Mouse (Mus musculus): ENCODE results near the gene Cdk11b. TPM values are rescaled to one million over a fixed set of nuclear protein-coding genes. Genes with fewer than 3 reads are reported as not detected.
A peak's percentile ranks its signal among the peaks of the same experiment; 100 is the strongest.
"Not testable (repeated sequence)": the region's sequence is repeated elsewhere in the genome, so short reads cannot be mapped to it uniquely, and the experiment has no call there.

Gene Cdk11b
- polyA plus RNA-seq, 1 experiment from 2014 or later: 53.4 TPM

GRCm38 (mm10) chr4:155653451-155654182 is 29.0 kb downstream of the Cdk11b start:
- Histone ChIP-seq H3K36me3 (peaks cover 65% of the 10 kb centered on the region), H3K27me3 (replicated peaks) (peaks cover 73% of the 10 kb centered on the region), H3K9me3 (replicated peaks) (no peaks in the 10 kb centered on the region), H3K4me2 (peak overlapping the region; percentile 59), H3K4me3 (replicated peaks) (peak overlapping the region; percentile 33), H3K9ac (replicated peaks) (peak overlapping the region; percentile 29), H3K27ac (replicated peaks) (no peak overlapping the region), H3K4me1 (peaks cover 31% of the 10 kb centered on the region)
- no peak; the same call in 1 of the 2 replicates for ATAC-seq (ENCODE audit: low FRiP score)
- WGBS: 3% methylated on average over 31 of the region's 31 CpGs

DNA sequence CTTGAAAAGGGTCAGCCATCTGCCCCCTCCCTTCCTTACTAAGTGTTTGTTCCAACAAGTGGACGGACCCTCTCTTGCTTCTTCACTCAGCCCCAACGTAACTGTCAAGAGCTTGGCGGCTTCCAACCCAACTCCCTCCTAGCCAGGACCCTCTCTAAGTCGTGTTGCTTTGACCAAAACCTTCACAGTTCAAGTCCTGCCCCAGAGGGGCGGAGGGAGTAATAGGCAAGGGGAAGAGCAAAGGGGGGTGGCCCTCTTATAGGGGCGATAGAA is 29.5 kb downstream of the Cdk11b start:
- peaks cover 31% of the 10 kb centered on the region for H3K4me1 ChIP-seq
- no peak overlapping the region for H3K9ac ChIP-seq (replicated peaks)
- 7% methylated on average over 6 of the region's 6 CpGs for WGBS
- peaks cover 65% of the 10 kb centered on the region for H3K36me3 ChIP-seq
- H3K4me2 ChIP-seq: peak overlapping the region; percentile 59
- H3K4me3 ChIP-seq (replicated peaks): peak overlapping the region; percentile 33
- H3K27me3 ChIP-seq (replicated peaks): peaks cover 73% of the 10 kb centered on the region
- no peak for ATAC-seq (ENCODE audit: low FRiP score)
- H3K9me3 ChIP-seq (replicated peaks): no peaks in the 10 kb centered on the region
- H3K27ac ChIP-seq (replicated peaks): no peak overlapping the region

GRCm38 (mm10) chr4:155654456-155655298 is 30.0 kb downstream of the Cdk11b start:
- no peak for ATAC-seq (ENCODE audit: low FRiP score)
- H3K4me2 ChIP-seq: peak overlapping the region; percentile 59
- H3K9me3 ChIP-seq (replicated peaks): no peaks in the 10 kb centered on the region
- H3K27me3 ChIP-seq (replicated peaks): peaks cover 73% of the 10 kb centered on the region
- peak overlapping the region; percentile 33 for H3K4me3 ChIP-seq (replicated peaks)
- H3K27ac ChIP-seq (replicated peaks): no peak overlapping the region
- peaks cover 65% of the 10 kb centered on the region for H3K36me3 ChIP-seq
- H3K9ac ChIP-seq (replicated peaks): no peak overlapping the region; the same call in 1 of the 2 replicates
- WGBS: 4% methylated on average over 51 of the region's 52 CpGs
- peaks cover 31% of the 10 kb centered on the region for H3K4me1 ChIP-seq

- no peak overlapping the region for H3K4me2 ChIP-seq
- H3K4me3 ChIP-seq (replicated peaks): no peak overlapping the region
- no peaks in the 10 kb centered on the region for H3K9me3 ChIP-seq (replicated peaks)
- H3K4me1 ChIP-seq: peaks cover 31% of the 10 kb centered on the region
- no peak overlapping the region for H3K27ac ChIP-seq (replicated peaks)
- H3K9ac ChIP-seq (replicated peaks): no peak overlapping the region
- ATAC-seq (ENCODE audit: low FRiP score): no peak
- 93% methylated on average over 13 of the region's 13 CpGs for WGBS
- peaks cover 59% of the 10 kb centered on the region for H3K27me3 ChIP-seq (replicated peaks)
- H3K36me3 ChIP-seq: peaks cover 59% of the 10 kb centered on the region
Measured at GRCm38 (mm10) chr4:155656214-155656751, 31.6 kb downstream of the Cdk11b start.

DNA sequence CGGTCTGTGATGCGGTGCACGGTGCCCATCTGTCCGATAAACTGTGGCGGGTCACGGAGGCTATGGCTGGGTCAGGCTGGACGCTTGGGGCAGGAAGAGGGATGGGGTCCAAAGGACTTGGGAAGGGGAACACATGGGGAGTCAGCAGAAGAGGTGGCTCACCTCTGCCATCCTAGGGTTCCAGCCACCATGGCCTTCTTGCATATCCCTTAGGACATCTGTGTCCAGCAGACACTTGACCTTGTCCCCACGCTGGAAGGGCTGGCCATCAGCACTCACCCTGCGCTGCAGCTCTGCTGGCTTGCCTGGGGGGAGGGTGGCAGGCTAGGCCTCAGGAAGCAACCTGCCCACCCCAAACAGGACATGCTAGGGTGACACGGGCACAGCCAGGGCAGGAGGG is 34.3 kb downstream of the Cdk11b start:
- no peaks in the 10 kb centered on the region for H3K9me3 ChIP-seq (replicated peaks)
- H3K27ac ChIP-seq (replicated peaks): no peak overlapping the region
- peaks cover 32% of the 10 kb centered on the region for H3K27me3 ChIP-seq (replicated peaks)
- H3K9ac ChIP-seq (replicated peaks): no peak overlapping the region
- WGBS: 97% methylated on average over 9 of the region's 10 CpGs
- no peak for ATAC-seq (ENCODE audit: low FRiP score)
- no peak overlapping the region for H3K4me3 ChIP-seq (replicated peaks)
- peaks cover 72% of the 10 kb centered on the region for H3K36me3 ChIP-seq
- no peak overlapping the region for H3K4me2 ChIP-seq
- peaks cover 15% of the 10 kb centered on the region for H3K4me1 ChIP-seq

DNA sequence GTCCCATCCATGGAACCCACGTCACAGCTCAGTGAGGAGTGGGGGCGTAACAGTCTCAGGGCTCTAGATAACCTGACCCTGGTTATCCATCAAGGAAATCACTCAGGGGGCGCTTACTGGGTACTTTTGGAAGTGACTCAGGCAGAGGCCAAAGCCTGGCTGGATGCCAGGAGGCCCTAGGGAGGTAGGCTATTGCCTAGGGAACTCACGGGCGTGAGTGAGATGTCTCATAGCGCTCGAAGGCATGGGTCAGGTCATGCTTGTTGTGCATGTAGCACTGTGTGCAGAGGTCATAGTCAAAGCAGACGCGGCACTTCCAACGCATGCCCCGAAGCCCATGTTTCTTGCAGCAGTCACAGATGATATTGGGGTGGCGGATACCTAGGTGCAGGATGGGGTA is 36.0 kb downstream of the Cdk11b start:
- no peaks in the 10 kb centered on the region for H3K9me3 ChIP-seq (replicated peaks)
- H3K27me3 ChIP-seq (replicated peaks): peaks cover 15% of the 10 kb centered on the region
- H3K36me3 ChIP-seq: peaks cover 74% of the 10 kb centered on the region
- ATAC-seq (ENCODE audit: low FRiP score): no peak
- H3K4me1 ChIP-seq: no peaks in the 10 kb centered on the region
- no peak overlapping the region for H3K27ac ChIP-seq (replicated peaks)
- WGBS: 75% methylated on average over 12 of the region's 12 CpGs
- no peak overlapping the region for H3K9ac ChIP-seq (replicated peaks)
- H3K4me3 ChIP-seq (replicated peaks): no peak overlapping the region
- H3K4me2 ChIP-seq: no peak overlapping the region

DNA sequence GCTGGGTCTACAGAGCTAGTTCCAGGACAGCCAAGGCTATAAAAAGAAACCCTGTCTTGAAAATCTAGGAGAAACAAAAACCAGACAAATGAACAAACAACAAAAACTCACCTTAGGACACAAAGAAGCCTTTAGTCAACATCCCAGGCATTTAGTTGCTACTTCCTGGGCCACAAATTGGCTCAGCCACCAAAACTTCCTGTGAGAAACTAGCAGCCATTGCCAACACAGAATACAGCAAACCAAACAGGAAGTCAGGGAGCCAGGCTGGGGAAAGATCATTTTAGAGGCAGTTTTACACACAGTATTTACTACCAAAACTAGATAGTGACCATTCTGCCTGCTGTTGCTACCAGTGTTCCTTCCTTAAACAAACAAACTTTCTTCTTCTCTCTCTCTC is 42.2 kb downstream of the Cdk11b start:
- ATAC-seq (ENCODE audit: low FRiP score): no peak
- H3K27me3 ChIP-seq (replicated peaks): no peaks in the 10 kb centered on the region
- no peak overlapping the region for H3K4me3 ChIP-seq (replicated peaks)
- peaks cover 20% of the 10 kb centered on the region for H3K4me1 ChIP-seq
- H3K27ac ChIP-seq (replicated peaks): no peak overlapping the region
- no peak overlapping the region for H3K4me2 ChIP-seq
- H3K36me3 ChIP-seq: peaks cover 26% of the 10 kb centered on the region
- no peak overlapping the region for H3K9ac ChIP-seq (replicated peaks)
- no peaks in the 10 kb centered on the region for H3K9me3 ChIP-seq (replicated peaks)

DNA sequence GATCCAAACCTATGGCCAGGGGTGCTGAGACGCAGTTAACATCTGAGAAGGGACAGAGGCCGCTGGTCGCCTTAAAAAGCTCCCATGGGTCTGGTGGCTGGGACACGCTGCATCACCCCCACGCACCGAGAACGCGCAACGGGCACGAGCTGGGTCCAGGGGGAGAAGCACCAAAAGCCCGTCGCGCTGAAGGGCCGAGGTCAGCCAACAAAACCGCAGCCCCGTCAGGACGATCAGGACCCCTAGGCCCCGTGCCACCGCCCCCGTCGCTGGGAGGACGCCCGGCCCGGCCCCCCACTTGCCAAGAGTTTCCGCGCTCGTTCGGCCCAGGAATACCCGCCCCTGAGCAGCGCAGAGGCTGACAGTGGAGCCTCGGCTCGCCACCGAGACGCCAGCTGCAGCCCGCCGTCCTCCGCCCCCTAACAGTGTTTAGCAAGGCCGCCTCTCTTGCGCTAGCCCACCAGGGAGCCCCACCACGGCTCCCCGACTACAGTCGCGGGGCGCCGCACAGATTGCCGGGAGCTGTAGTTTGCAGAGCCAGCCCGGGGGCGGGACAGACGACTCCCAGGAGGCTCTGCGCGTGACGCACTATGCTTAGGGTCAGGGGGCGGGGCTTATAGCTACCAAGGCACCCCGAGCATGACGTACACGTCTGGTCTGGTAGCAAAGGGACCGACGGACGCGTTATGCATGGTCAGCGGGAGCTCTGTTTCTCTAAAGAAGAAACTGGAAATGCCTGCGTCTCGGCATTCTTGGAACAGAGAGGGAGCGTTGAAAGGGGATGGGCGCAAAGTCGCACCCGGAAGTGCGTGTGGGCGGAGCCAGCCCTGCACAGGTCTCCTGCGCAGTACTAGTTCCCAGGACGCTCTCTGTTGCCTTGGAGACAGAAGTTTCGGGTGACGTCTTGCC is 44.3 kb downstream of the Cdk11b start, which contains the start of gene Mib2:
TSS of gene Mib2 (minus strand) at position 510 of the 909 bp plus-strand sequence.
- Histone ChIP-seq H3K9ac (replicated peaks) (peak within 1 kb of the TSS; percentile 92), H3K27ac (replicated peaks) (peak within 1 kb of the TSS; percentile 90), H3K36me3 (peaks cover 15% of the 10 kb centered on the region), H3K4me3 (replicated peaks) (peak within 1 kb of the TSS; percentile 96), H3K27me3 (replicated peaks) (peaks cover 2% of the 10 kb centered on the region; the same call in 1 of the 2 replicates), H3K4me2 (peak within 1 kb of the TSS; percentile 87), H3K4me1 (peaks cover 20% of the 10 kb centered on the region), H3K9me3 (replicated peaks) (no peaks in the 10 kb centered on the region)
- under 1% methylated on average over 67 of the region's 73 CpGs for WGBS
- peak; percentile 99 for ATAC-seq (ENCODE audit: low FRiP score)

GRCm38 (mm10) chr4:155669598-155670075 is 45.0 kb downstream of the Cdk11b start:
- Histone ChIP-seq H3K9me3 (replicated peaks) (no peaks in the 10 kb centered on the region), H3K4me3 (replicated peaks) (peak overlapping the region; percentile 96), H3K9ac (replicated peaks) (peak overlapping the region; percentile 29; the same call in 1 of the 2 replicates), H3K36me3 (peaks cover 11% of the 10 kb centered on the region), H3K4me1 (peaks cover 20% of the 10 kb centered on the region), H3K4me2 (peak overlapping the region; percentile 87), H3K27me3 (replicated peaks) (peaks cover 3% of the 10 kb centered on the region; the same call in 1 of the 2 replicates), H3K27ac (replicated peaks) (peak overlapping the region; percentile 90; the same call in 1 of the 2 replicates)
- peak; percentile 12 for ATAC-seq (ENCODE audit: low FRiP score)
- WGBS: 1% methylated on average over 8 of the region's 8 CpGs

- not testable (repeated sequence) for H3K36me3 ChIP-seq; ATAC-seq (ENCODE audit: low FRiP score); H3K9me3 ChIP-seq (replicated peaks); H3K9ac ChIP-seq (replicated peaks); H3K27me3 ChIP-seq (replicated peaks); H3K4me3 ChIP-seq (replicated peaks); H3K27ac ChIP-seq (replicated peaks); H3K4me2 ChIP-seq
- H3K4me1 ChIP-seq: peaks cover 20% of the 10 kb centered on the region
- 57% methylated on average over 4 of the region's 4 CpGs for WGBS
Measured at GRCm38 (mm10) chr4:155670236-155670635, 45.6 kb downstream of the Cdk11b start.

GRCm38 (mm10) chr4:155672082-155672481 is 47.4 kb downstream of the Cdk11b start:
- Histone ChIP-seq H3K4me2 (no peak overlapping the region), H3K9me3 (replicated peaks) (no peaks in the 10 kb centered on the region), H3K36me3 (no peaks in the 10 kb centered on the region), H3K27me3 (replicated peaks) (peaks cover 3% of the 10 kb centered on the region; the same call in 1 of the 2 replicates), H3K4me1 (peaks cover 14% of the 10 kb centered on the region), H3K4me3 (replicated peaks) (no peak overlapping the region), H3K9ac (replicated peaks) (no peak overlapping the region), H3K27ac (replicated peaks) (no peak overlapping the region)
- WGBS: 58% methylated on average over 2 of the region's 2 CpGs
- ATAC-seq (ENCODE audit: low FRiP score): no peak

All from neural tube, embryonic 15.5 days (tissue).